Mouse (Mus musculus) ES-E14 (cell line): ENCODE data around the gene Fastkd2.

Experiments
- HCFC1 ChIP-seq: IDR thresholded peaks from 2 replicates; pipeline ENCODE4 v1.6.1; 2012; ENCODE audit warnings: low read length, inconsistent platforms, borderline replicate concordance; ENCODE audit not compliant: insufficient read depth
- ZNF384 ChIP-seq: IDR thresholded peaks from 2 replicates; pipeline ENCODE4 v1.6.1; 2012; ENCODE audit warnings: low read depth, low read length, inconsistent platforms

- no peak for TF ChIP-seq ZNF384
- no peak for TF ChIP-seq HCFC1
Measured at GRCm38 (mm10) chr1:63769167-63769566, 38.8 kb downstream of the Fastkd2 start, which contains the start of gene 4933402D24Rik.
